Mouse (Mus musculus) embryonic facial prominence, embryonic 11.5 days (tissue): ENCODE results near the gene Ganc. TPM values are rescaled to one million over a fixed set of nuclear protein-coding genes. Genes with fewer than 3 reads are reported as not detected.

Source experiments
- ATAC-seq: fragments of 200-750 bp; cut with Nextera tagmentation; replicated peaks from 2 replicates; pipeline ENCODE4 v1.8.0; 2017; ENCODE audit warnings: low read depth; ENCODE audit not compliant: insufficient number of reproducible peaks, low FRiP score, low TSS enrichment
- DNase-seq: peaks from one replicate; pipeline ENCODE4 v3.0.0-alpha.2; 2015; ENCODE audit warnings: low spot score
- H3K27ac ChIP-seq: fragments of 300-500 bp; sonication (generic); replicated peaks from 2 replicates; pipeline ENCODE4 v1.5.1; 2014; ENCODE audit warnings: mild to moderate bottlenecking, low read depth, low read length, control low read depth
- H3K27me3 ChIP-seq: fragments of 300-500 bp; sonication (generic); 2 replicates; pipeline ENCODE4 v1.6.1; 2014; ENCODE audit warnings: mild to moderate bottlenecking, low read length, moderate library complexity, mixed read lengths; ENCODE audit not compliant: control insufficient read depth, insufficient read depth
- H3K36me3 ChIP-seq: fragments of 300-500 bp; sonication (generic); replicated peaks from 2 replicates; pipeline ENCODE4 v1.6.1; 2014; ENCODE audit warnings: low read depth, mild to moderate bottlenecking, low read length, moderate library complexity, mixed read lengths; ENCODE audit not compliant: control insufficient read depth, insufficient read depth
- H3K4me1 ChIP-seq: fragments of 300-500 bp; sonication (generic); 2 replicates; pipeline ENCODE4 v1.6.1; 2014; ENCODE audit warnings: low read length, mixed read lengths; ENCODE audit not compliant: control insufficient read depth, insufficient read depth
- H3K4me2 ChIP-seq: fragments of 300-500 bp; sonication (generic); 2 replicates; pipeline ENCODE4 v1.6.1; 2014; ENCODE audit warnings: low read depth, mild to moderate bottlenecking, control low read depth, low read length, moderate library complexity
- H3K4me3 ChIP-seq: fragments of 300-500 bp; sonication (generic); 2 replicates; pipeline ENCODE4 v1.5.1; 2014; ENCODE audit warnings: low read depth, low read length, control low read depth
- H3K9ac ChIP-seq: fragments of 300-500 bp; sonication (generic); replicated peaks from 2 replicates; pipeline ENCODE4 v1.6.1; 2014; ENCODE audit warnings: mild to moderate bottlenecking, control low read depth, low read length
- H3K9me3 ChIP-seq: fragments of 300-500 bp; sonication (generic); replicated peaks from 2 replicates; pipeline ENCODE4 v1.6.1; 2016; ENCODE audit warnings: mild to moderate bottlenecking, low read length, inconsistent platforms, mixed read lengths; ENCODE audit not compliant: control insufficient read depth
- WGBS: fragments of 180-500 bp; shearing (Covaris S2); extraction: QIAGEN DNeasy Blood & Tissue Kit; methylation state at CpG from one replicate; pipeline ENCODE4 v1.1.7; 2014; 5-methylcytosine and 5-hydroxymethylcytosine counted together
- polyA plus RNA-seq: library from polyadenylated mRNA; unstranded; fragments of >200 nt; fragmentation: Nextera tagmentation; extraction: Ambion mirVana; gene quantifications from 2 replicates; pipeline ENCODE4 v1.2.1, GENCODE M21; 2014

The Ganc gene
- polyA plus RNA-seq, 1 experiment from 2014 or later, result 5.6 TPM

DNA sequence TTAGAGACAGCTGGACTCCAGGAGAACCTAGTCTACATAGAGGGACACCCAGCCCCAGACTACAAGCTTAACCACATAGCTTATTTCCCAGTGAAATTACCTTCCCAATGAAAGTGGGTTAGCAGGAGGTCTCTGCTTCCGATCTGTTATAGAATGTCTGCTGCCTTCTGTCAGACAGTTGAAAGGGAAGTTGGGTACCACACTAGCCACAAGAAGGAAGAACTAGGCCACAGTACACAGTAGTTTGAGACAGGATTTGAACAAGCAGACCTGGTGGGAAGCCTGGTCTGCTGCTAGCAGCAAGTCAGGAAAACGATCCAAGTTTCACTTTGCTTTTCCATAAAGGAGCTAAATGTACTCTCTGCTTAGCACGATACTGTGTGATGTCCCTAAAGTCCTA lies 65.5 kb downstream of the Ganc start:
- H3K9ac ChIP-seq, result no peak overlapping the region
- WGBS, result 90% methylated on average over 3 of the region's 3 CpGs
- ATAC-seq (no peak), DNase-seq (no peak)
- H3K4me2 ChIP-seq, result no peak overlapping the region
- H3K36me3 ChIP-seq, result no peaks in the 10 kb centered on the region
- H3K4me1 ChIP-seq, result no peaks in the 10 kb centered on the region
- H3K9me3 ChIP-seq, result no peaks in the 10 kb centered on the region
- H3K27me3 ChIP-seq, result no peaks in the 10 kb centered on the region
- H3K27ac ChIP-seq, result no peak overlapping the region
- no peak overlapping the region for H3K4me3 ChIP-seq

DNA sequence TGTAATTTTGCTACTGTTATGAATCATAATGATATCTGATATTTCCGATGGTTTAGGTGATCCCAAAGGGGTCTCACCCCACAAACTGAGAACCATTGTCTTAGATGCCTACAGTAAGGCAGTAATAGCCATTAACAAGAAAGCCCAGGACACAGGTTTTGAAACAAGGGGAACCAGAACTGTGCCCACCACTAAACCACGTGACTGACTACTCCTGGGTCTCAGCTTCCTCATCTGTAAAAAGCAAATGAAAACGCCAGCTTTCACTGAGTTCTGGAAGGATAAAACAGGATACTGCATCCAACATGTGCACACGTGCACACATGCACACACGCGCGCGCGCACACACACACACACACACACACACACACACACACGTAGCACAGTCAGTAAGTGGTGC lies 66.0 kb downstream of the Ganc start:
- Histone ChIP-seq H3K27ac (no peak overlapping the region), H3K27me3 (no peaks in the 10 kb centered on the region), H3K4me1 (no peaks in the 10 kb centered on the region), H3K9ac (no peak overlapping the region), H3K9me3 (no peaks in the 10 kb centered on the region), H3K4me2 (no peak overlapping the region), H3K36me3 (no peaks in the 10 kb centered on the region), H3K4me3 (no peak overlapping the region)
- WGBS, result 88% methylated on average over 10 of the region's 10 CpGs
- DNase-seq, result no peak
- no peak for ATAC-seq

DNA sequence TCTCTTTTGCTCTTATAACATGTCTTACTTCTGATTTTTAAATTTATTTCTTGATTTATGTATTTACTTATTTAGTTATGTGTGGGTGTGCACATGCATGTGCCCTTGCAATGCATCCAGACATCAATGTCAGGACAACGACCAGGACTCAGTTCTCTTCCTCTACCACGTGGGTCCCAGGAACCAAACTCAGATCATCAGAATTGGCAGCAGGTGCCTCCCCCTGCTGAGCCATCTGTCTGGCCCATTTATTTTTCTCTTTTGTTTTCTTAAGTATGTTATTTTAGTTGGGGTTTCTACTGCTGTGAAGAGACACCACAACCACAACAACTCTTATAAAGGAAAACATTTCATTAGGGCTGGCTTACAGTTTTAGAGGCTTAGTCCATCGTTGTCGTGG lies 67.2 kb downstream of the Ganc start:
- Histone ChIP-seq H3K4me1 (no peaks in the 10 kb centered on the region), H3K9ac (no peak overlapping the region), H3K9me3 (no peaks in the 10 kb centered on the region), H3K4me2 (no peak overlapping the region), H3K36me3 (no peaks in the 10 kb centered on the region), H3K4me3 (no peak overlapping the region), H3K27me3 (no peaks in the 10 kb centered on the region), H3K27ac (no peak overlapping the region)
- WGBS, result 75% methylated on average over 4 of the region's 4 CpGs
- no peak for DNase-seq
- no peak for ATAC-seq

DNA sequence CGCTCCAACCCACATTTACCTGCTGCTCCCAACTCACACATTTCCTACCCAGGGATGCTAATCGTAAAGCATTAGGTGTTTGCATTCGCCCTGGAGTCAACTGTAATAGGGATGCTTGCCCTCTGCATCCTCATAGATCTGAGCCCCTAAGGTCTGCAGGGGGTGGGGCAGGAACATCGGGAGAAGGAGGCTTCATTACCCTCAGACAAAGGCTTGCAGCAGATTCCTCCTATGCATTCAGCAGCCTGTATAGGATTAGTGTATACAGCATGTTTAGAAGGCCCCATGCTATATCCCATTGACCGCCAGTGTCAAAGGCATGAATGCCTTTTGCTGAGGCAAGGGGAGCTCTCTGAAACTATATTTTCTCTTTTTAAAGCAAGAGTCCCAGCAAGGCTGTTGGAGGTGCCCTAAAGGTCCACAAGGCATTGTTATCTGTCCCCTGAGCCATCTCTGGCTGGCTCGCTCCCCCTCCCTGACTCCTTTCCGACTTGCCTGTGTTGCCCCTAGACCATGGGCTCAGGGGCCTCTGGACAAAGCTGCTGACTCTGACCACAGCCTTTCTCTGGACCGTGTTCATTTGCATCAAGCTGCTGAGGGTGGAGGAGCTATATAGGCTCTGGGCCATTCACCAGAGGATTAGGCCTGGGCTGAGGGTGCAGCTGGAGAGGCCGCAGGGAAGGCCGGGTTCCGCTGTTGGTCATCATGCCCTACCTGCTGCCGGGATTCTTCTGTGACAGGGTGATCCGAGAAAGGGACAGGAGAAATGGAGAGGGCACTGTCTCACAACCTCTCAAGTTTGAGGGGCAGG lies 72.8 kb downstream of the Ganc start:
- H3K4me3 ChIP-seq, result no peak overlapping the region
- H3K36me3 ChIP-seq, result no peaks in the 10 kb centered on the region
- DNase-seq (no peak), ATAC-seq (no peak)
- H3K27me3 ChIP-seq, result no peaks in the 10 kb centered on the region
- no peaks in the 10 kb centered on the region for H3K9me3 ChIP-seq
- 73% methylated on average over 13 of the region's 13 CpGs for WGBS
- no peaks in the 10 kb centered on the region for H3K4me1 ChIP-seq
- H3K4me2 ChIP-seq, result no peak overlapping the region
- H3K9ac ChIP-seq, result no peak overlapping the region
- no peak overlapping the region for H3K27ac ChIP-seq

DNA sequence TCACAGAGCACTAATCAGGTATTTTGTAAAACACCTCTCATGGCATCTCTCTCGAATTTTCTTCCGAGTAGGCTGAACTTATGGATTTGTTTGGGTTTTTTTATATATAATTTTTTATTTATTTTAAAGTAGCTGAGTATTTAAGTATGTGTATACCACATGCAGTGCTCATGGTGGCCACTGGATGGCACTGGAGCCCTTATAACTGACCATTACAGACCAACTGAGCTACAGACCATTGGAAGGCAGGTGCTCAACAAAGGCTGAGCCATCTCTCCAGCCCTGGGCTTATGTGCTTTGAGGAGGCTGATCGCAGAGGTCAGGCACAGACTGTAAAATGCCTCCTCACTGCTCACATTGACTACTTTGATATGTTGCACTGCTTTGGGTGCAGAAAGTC lies 74.9 kb downstream of the Ganc start:
- DNase-seq, result peak; percentile 73
- WGBS, result 58% methylated on average over 3 of the region's 3 CpGs
- Histone ChIP-seq H3K36me3 (no peaks in the 10 kb centered on the region), H3K9ac (no peak overlapping the region), H3K4me2 (no peak overlapping the region), H3K4me1 (no peaks in the 10 kb centered on the region), H3K27me3 (no peaks in the 10 kb centered on the region), H3K9me3 (no peaks in the 10 kb centered on the region), H3K4me3 (no peak overlapping the region), H3K27ac (no peak overlapping the region)
- no peak for ATAC-seq

DNA sequence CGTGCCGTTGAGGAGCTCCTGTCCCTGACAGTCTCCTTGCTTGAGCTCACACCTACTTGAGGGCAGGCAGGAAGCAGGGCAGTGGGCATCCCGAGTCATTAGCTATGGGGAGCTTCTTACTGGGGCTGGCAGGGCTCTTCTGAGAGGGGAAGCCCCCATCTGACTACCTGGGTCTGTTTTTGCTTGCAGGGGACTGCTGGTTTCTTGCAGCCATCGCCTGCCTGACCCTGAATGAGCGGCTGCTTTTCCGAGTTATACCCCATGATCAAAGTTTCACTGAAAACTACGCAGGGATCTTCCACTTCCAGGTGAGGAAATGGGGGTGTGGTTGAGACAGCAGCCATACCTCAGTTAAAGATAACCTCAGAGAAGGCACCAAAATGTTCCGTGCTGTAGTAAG lies 78.2 kb downstream of the Ganc start:
- no peak for DNase-seq
- Histone ChIP-seq H3K4me2 (no peak overlapping the region), H3K9me3 (no peaks in the 10 kb centered on the region), H3K36me3 (no peaks in the 10 kb centered on the region), H3K27me3 (no peaks in the 10 kb centered on the region), H3K9ac (no peak overlapping the region), H3K27ac (no peak overlapping the region), H3K4me1 (no peaks in the 10 kb centered on the region), H3K4me3 (no peak overlapping the region)
- ATAC-seq, result no peak
- WGBS, result 71% methylated on average over 8 of the region's 8 CpGs

DNA sequence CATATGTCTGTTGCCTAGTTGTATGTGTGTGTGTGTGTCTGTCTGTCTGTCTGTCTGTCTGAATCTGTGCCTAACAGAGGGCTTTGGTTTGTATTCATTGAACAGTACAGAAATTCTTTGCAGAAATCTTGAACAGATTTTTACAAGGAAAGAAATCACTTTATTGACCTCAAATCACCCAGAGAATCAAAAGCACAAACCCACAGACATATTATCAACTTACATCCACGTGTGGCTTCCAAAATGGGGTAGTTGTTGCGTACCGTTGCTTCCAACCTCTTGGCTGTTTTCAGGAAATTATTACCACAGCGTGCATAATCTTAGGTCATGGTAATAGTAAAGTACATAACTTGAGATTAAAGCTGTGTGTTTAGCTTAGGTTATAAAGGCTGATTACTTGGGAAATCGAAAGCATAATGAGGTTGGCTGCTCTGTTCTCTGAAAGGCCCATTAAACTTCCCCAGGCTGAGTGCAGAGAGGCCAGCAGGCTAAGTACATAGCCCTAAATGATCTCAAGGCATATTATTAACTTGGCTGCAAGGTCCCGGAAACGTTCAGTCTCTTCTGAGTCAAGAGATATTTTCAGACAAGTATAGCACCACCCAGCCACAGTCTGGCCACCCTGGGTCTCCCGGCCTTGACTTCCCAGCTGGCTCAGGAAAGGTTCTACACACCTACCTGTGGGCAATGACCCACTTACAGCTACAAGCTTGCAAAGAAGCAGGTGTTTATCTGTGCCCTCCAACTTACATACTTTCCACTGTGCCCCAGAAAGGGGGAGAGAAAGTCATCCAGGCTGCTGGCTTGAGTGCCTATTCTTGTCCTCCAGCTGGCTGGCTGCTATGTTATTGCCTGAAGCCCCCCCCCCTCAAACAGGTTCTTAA lies 79.1 kb downstream of the Ganc start:
- DNase-seq (no peak), ATAC-seq (no peak)
- WGBS, result 71% methylated on average over 8 of the region's 8 CpGs
- no peak overlapping the region for H3K4me3 ChIP-seq
- no peaks in the 10 kb centered on the region for H3K27me3 ChIP-seq
- H3K36me3 ChIP-seq, result no peaks in the 10 kb centered on the region
- no peak overlapping the region for H3K27ac ChIP-seq
- no peak overlapping the region for H3K4me2 ChIP-seq
- no peak overlapping the region for H3K9ac ChIP-seq
- no peaks in the 10 kb centered on the region for H3K4me1 ChIP-seq
- H3K9me3 ChIP-seq, result no peaks in the 10 kb centered on the region

DNA sequence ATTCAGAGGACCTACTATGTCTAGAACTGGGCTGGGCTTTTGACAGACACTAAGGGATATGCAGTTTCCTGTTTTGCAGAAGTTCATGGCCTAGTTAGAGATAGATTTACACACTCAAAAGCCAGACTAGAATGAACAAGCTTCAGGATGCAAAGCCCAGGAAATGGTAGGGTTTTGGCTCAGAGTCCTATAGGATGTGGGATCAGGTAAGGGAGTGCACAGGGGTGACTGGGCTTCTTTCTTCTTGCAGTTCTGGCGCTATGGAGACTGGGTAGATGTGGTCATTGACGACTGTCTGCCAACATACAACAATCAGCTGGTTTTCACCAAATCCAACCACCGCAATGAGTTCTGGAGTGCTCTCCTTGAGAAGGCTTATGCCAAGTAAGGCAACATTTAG lies 80.5 kb downstream of the Ganc start:
- H3K9ac ChIP-seq, result no peak overlapping the region
- no peaks in the 10 kb centered on the region for H3K27me3 ChIP-seq
- no peaks in the 10 kb centered on the region for H3K4me1 ChIP-seq
- 89% methylated on average over 3 of the region's 3 CpGs for WGBS
- DNase-seq (no peak), ATAC-seq (no peak)
- no peaks in the 10 kb centered on the region for H3K9me3 ChIP-seq
- H3K36me3 ChIP-seq, result no peaks in the 10 kb centered on the region
- no peak overlapping the region for H3K27ac ChIP-seq
- no peak overlapping the region for H3K4me3 ChIP-seq
- no peak overlapping the region for H3K4me2 ChIP-seq
